Mouse (Mus musculus): ENCODE data around the gene Osbpl6. TPM values are rescaled to one million over a fixed set of nuclear protein-coding genes. Genes with fewer than 3 reads are reported as not detected.
A peak's percentile ranks its signal among the peaks of the same experiment; 100 is the strongest.
"Not testable (repeated sequence)": the region's sequence is repeated elsewhere in the genome, so short reads cannot be mapped to it uniquely, and the experiment has no call there.

Gene Osbpl6
- total RNA-seq, 1 experiment from 2014 or later: 22.5 TPM

- no peak for DNase-seq
Observed at GRCm38 (mm10) chr2:76566933-76567551, 160.7 kb downstream of the Osbpl6 start.

DNA sequence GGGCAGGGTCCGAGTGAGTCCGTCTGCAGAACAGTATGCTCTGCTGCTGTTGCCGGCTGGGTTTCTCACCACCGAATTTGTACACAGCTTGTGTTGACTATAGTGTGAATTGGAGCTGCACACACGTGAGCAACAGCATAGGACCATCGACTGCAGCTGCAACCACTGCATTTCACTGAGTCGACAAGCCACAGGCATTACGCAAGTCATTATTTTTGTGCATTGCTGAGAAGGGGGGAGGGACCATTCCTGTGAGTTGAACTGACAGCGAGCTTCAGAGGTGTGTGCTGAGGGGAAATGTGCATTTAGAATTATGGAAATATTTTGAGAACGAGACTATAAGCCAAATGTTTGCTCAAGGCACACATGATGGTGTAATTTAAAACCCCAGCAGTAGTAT lies 165.2 kb downstream of the Osbpl6 start:
- no peak for DNase-seq

- no peak for DNase-seq
Observed at GRCm38 (mm10) chr2:76578911-76579310, 172.6 kb downstream of the Osbpl6 start.

GRCm38 (mm10) chr2:76585090-76585489 lies 178.8 kb downstream of the Osbpl6 start:
- DNase-seq: peak; percentile 31

GRCm38 (mm10) chr2:76586906-76587305 lies 180.6 kb downstream of the Osbpl6 start:
- no peak for DNase-seq

DNA sequence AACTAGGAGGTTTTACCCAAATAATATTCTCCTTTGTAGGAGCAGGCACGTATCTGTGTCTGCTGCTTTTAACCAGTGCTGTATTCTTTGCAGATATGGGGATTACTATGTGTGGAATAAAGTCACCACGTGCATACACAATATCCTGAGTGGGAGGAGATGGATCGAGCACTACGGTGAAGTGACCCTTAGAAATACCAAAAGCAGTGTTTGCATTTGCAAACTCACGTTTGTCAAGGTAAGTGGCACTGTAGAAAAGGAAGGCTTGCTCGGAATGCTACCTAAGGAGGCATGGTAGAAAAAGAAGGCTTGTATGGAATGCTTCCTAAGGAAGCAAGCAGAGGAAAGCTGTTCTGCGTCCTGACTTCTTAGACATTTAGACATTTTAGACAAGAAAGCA lies 183.9 kb downstream of the Osbpl6 start:
- no peak for DNase-seq

DNA sequence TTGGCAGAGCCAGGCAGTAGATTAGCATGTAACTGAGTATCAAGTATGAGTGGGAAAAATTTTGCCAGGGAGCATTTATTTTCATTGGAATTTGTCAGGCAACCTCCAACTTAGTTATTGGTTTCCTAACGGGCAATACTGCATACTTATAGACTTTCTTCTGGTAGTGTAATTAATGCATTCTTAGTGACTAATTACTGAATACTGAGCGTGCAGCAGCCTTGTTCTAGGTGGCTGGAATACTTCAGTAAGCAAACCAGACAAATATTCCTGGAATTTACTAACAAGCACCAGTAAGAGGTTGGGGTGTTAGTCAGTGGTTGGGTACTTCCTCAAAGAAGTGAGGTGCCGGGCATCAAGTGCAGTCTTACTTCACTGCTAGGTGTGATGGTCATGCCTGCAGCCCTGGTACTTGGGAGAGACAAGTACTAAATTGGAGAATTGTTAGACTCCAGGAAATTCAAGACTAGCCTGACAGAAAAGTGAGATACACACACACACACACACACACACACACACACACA lies 186.2 kb downstream of the Osbpl6 start:
- DNase-seq: no peak

DNA sequence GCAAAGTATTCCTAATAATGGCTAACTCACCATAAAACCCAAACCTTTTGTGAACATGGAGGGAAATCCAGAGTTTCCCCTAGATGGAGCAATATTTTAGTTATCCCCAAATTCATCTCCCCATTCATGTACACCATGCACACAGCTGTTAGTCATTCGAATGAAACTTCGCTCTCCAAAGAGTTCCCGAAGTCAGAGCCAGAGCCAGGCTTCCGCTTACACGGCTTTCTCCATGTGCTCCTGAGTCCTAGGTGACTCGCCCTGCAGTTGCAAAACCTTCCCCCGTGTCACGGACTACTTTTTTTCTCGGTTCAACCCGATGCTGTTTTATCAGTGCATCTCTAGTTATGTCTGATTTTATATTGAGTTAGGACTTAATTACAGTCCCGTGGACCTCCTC lies 191.2 kb downstream of the Osbpl6 start:
- DNase-seq: peak; percentile 21

DNA sequence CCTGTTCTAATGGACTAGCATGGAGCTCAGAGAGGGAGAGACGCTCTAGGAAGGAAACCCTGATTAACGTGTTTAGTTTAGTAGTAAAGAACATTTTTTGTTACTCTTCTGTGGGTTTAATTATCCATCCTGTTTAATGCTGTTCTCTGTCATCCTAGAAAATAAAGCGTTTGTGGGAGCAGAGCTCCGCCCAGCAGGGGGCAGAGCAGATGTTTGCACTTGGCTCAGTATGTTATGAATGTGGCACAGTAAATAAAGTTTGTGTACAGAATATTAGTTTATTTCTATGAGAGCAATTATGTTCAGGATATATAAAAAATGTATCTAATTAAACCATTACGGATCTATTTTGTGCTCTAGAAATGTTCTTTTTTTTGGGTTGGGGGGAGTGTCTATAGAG lies 192.9 kb downstream of the Osbpl6 start:
- peak; percentile 13 for DNase-seq

GRCm38 (mm10) chr2:76602256-76602655 lies 195.9 kb downstream of the Osbpl6 start:
- no peak for DNase-seq

DNA sequence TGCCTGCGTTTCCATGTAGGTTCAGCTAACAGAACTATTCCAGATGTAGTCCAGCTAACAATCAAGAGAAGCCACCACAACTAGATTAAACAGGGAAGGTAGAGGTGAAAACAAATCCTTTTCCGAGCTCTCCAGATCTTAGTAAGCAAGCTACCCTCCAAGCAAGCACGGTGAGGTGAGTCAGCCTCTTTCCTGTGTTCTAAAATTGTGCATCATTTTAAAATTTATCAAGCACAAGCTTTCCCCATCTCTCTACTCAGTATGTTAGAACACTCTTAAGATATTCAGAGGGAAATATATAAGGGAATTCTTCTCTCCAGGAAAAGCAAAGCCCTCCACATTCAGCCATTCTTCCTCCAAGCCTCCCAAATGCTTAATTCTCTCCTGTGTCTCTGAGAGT lies 200.4 kb downstream of the Osbpl6 start:
- DNase-seq: no peak

DNA sequence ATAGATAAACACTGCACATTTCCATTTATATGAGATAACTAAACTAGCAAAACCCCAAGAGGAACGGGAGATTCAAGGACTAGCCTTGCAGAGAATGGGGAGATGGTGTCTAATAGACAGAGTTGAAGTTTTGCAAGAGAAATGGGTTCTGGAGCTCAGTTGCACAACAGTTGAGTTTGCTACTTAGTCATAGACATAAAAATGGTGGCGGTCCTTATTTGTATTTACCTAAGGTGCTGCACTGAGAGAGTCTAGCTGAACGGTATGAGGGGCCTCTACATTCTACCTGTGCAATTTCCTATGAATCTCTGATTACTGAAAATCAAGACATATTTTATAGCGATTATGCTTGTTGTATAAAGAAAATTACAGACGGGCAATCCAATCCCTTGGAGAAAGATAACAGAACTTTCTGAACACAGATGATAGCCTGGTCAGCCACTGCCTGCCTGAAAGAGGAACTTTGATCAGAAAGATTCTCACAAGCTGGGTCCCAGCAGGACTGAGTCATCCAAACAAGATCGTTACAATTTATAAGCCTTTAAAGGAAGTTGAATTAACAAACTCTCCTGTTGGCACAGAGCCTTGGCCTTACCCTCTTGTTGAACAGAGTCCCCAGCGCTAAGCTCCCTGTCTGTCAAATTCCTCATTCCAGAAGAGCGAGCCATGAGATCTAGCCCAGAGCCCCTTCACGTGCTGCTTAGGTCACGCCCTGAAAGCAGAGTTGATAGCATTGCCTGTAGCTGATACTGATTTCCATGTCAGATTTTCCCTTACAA lies 204.2 kb downstream of the Osbpl6 start:
- DNase-seq: peak; percentile 32

DNA sequence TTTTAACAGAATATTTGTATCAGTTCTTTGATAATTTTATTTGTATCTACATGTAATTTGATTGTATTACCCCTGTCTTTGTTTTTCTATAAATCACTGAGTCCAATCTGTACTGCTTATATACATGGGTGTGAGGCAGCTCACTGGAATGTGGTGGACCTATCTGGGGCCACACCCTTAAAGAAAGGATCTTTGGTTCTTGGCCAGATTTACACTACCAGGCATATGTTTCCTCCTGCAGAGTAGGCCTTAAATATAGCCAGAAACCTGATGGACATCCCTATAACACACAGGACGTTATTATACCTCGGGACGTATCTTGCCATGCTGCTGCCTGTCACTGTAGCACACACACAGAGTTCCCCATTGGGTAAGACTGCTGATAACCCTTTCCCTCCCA lies 205.7 kb downstream of the Osbpl6 start:
- DNase-seq: no peak

DNA sequence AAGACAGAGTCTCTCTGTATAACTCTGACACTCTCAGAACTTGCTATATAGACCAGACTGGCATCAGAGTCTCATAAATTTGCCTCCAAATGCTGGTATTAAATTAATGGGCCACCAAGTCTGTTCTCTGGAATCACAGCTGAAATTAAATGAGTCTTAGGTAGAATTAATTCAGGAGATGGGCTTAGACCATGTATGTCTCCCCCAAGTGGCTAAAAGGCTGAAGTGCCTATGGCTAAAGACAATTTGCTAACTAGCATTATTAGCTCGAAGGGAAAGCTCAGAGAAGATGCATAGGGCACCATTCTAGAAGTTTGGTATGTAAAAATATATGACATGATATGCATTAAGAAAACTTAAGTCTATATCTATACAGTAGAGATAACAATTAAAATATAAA lies 211.8 kb downstream of the Osbpl6 start:
- peak; percentile 59 for DNase-seq

DNA sequence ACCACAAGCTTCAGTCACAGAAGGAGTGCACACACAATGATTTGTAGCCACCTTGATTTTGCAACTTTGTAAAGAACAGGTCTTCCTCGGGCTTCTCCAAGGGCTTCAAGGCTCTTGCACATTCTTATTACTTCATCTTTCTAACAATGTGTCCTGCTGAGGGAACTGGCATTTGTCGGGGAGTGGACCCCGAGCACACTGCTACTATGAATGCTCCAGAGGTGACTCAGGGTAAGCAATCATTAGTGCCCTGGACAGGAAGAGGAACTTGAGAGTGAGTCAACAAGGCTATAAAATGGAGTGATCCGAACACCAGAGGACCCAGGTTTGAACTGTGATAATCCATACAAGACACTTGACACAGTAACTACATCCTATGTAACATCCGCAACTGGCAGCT lies 213.9 kb downstream of the Osbpl6 start:
- peak; percentile 13 for DNase-seq

DNA sequence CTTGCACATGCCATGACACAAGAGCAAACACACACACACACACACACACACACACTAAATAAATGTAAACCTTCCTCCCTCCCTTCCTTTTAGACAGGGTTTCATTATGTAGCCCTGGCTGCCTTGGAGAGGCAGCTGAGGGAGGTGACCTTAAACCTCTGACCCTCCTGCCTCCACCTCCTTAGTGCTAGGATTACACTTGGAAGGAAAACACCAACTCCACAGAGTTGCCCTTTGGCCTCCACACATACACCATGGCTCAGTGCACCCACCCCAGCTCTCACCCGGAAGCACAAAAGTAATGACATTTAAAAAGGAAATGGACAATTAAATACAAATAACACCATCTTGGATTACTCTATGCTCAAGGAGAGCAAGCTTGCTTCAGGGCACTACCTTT lies 215.4 kb downstream of the Osbpl6 start:
- no peak for DNase-seq

- DNase-seq: not testable (repeated sequence)
Observed at GRCm38 (mm10) chr2:76622316-76622715, 216.0 kb downstream of the Osbpl6 start.

DNA sequence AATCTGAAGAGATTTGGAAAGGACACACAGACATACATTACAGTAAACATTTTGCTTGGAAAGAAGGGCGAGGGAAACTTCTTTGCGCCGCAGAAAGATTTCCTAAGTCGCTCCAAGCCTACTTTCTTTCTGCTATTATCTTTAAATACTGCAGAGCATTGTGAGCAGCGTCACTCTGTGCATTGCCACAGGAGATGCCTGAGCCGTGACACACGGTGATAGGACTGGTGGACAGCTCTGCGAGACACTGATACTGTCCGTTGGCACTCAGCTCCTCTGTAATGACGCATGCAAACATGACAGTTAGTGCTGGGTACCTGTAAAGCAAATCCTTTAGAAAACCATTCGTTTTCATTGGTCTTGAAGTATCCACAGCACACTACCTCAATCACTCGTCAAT lies 224.0 kb downstream of the Osbpl6 start:
- DNase-seq: no peak

- DNase-seq: peak; percentile 23
Observed at GRCm38 (mm10) chr2:76631600-76631999, 225.3 kb downstream of the Osbpl6 start.

GRCm38 (mm10) chr2:76639637-76640036 lies 233.3 kb downstream of the Osbpl6 start:
- no peak for DNase-seq

- no peak for DNase-seq
Observed at GRCm38 (mm10) chr2:76643801-76644200, 237.5 kb downstream of the Osbpl6 start.

DNA sequence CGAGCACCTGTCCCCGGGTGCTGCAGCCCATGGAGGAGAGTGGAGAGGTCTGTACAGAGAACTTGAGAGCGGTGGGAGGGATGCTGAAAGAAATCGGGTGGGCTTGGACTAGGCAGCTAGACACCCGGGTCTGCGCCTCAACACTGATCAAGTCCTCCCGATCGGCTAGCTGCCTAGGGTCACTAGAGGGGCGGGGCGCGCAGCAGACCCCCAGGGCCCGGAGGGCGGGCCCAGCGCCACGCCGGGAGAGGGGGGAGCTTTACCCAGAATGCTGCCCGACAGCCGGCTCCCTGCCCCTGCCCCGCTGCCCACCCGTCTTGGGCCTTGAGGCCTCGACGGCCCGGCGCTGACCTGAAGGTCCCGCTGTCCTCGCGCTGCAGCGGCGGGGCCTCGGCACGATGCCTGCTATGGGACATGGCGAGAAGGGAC lies 241.1 kb downstream of the Osbpl6 start:
- no peak for DNase-seq

DNA sequence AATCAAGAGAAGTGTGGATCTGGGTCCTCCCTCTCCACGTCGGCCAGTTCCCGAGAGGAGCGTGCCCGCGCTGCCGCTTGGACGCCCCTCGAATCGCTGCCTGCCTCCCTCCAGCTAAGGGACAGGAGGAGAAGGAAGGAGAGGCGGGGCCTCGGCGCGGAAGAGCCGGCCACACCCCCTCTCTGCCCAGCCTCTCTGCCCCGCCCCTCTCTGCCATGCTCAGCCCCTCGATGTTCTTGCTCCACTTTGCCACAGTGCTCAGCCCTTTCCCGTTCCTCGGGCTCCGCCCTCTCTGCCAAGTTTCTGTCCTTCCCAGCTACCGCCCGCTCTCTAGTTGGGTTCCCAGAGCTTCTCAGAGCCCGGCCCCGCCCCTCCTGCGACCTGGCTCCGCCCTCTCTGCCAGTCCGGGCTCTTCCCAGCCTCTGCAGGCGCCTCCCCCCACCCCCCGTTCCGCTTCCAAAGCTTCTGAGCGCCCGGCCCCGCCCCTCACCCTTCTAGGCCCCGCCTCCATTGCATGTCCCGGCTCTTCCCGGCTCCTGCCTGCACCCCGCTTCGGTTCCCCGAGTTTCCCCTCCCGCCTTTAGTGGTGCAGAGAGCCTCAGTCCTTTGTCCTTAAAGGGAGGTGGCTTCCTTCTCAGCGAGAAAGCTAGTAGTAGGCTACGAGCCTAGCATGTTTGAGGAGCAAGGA lies 241.7 kb downstream of the Osbpl6 start, which contains the start of the genes Prkra and Pjvk:
Gene Prkra (minus strand): TSS at position 133 of the 688 bp plus-strand sequence.
Gene Pjvk (plus strand): TSS at position 594 of the 688 bp plus-strand sequence.
- peak; percentile 99 for DNase-seq
